Mouse (Mus musculus) liver, postnatal 0 days (tissue): ENCODE measurements around the gene Itgam.

Source experiments
- CTCF ChIP-seq: sonication (generic); IDR thresholded peaks from 2 replicates; pipeline ENCODE4 v1.5.1; 2016; ENCODE audit warnings: antibody characterized with exemption, low read depth
- EP300 ChIP-seq: IDR thresholded peaks from 2 replicates; pipeline ENCODE4 v1.6.1; 2016; ENCODE audit warnings: antibody characterized with exemption, low read depth, mild to moderate bottlenecking

DNA sequence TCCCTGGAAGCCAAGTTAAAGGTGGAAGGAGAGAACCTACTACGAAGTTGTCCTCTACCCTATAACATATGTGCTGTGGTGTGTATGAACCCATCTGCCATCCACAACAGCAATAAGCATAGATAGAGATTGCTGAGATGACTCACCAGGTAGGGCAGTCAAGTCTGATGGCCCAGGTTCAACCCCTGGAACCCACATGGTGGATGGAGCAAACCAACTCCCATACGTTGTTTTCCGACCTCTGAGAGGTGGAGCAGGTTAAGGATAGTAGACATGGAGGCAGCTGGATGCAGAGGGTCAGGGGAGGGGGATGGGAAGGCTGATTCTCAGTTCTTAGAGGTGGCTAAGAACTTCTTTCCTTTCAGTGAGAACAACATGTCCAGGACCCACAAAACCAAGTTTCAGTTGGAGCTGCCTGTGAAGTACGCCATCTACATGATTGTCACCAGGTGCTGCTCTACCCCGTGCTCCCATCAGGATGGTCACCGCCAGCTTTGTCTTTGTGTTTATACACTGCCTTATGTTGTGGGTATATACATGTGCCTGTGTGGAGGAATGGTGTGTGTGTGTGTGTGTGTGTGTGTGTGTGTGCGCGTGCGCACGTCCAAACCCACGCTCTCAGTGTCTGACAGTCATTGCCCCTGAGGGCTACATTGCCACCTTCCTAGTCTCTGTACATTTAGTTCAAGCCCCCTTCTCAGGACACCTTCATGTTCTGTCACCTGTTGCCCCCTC is 52.1 kb downstream of the Itgam start:
- no peak for TF ChIP-seq CTCF
- TF ChIP-seq EP300, result no peak
